Mouse (Mus musculus): ENCODE results near the gene Dnajb2. TPM values are rescaled to one million over a fixed set of nuclear protein-coding genes. Genes with fewer than 3 reads are reported as not detected.

The Dnajb2 gene
- polyA plus RNA-seq, 1 experiment = 23.8 TPM

GRCm38 (mm10) chr1:75248041-75248772, 12.0 kb downstream of the Dnajb2 start:
- Histone ChIP-seq H3K9ac (ENCODE audit: low read depth, poor library complexity, severe bottlenecking) (no peak overlapping the region), H3K9me3 (replicated peaks; ENCODE audit: control insufficient read depth, insufficient read depth, low read length, poor library complexity, severe bottlenecking) (no peaks in the 10 kb centered on the region), H3K27ac (ENCODE audit: insufficient read depth, low read length) (no peak overlapping the region), H3K4me3 (ENCODE audit: low read depth, low read length) (no peak overlapping the region), H3K27me3 (ENCODE audit: control insufficient read depth, insufficient read depth, low read length, poor library complexity, severe bottlenecking) (no peaks in the 10 kb centered on the region), H3K4me1 (ENCODE audit: control insufficient read depth, insufficient read depth, low read length) (peaks cover 4% of the 10 kb centered on the region), H3K36me3 (ENCODE audit: control insufficient read depth, insufficient read depth, low read length, poor library complexity, severe bottlenecking) (no peaks in the 10 kb centered on the region)
- TF ChIP-seq POLR2A (IDR thresholded peaks at IDR 0.05; ENCODE audit: insufficient read depth, low read length) = no peak
- no peak for TF ChIP-seq EP300 (IDR thresholded peaks at IDR 0.05; ENCODE audit: insufficient read depth, low read depth, low read length)
- TF ChIP-seq CTCF (IDR thresholded peaks at IDR 0.05; ENCODE audit: low read depth, low read length) = no peak

- TF ChIP-seq CTCF (IDR thresholded peaks at IDR 0.05; ENCODE audit: low read depth, low read length) = no peak
- no peak for TF ChIP-seq POLR2A (IDR thresholded peaks at IDR 0.05; ENCODE audit: insufficient read depth, low read length)
- 0 out of 2 replicates have a peak, but pooled peaks have one; percentile 23 for TF ChIP-seq EP300 (IDR thresholded peaks at IDR 0.05; ENCODE audit: insufficient read depth, low read depth, low read length)
- Histone ChIP-seq H3K36me3 (ENCODE audit: control insufficient read depth, insufficient read depth, low read length, poor library complexity, severe bottlenecking) (no peaks in the 10 kb centered on the region), H3K27ac (ENCODE audit: insufficient read depth, low read length) (no peak overlapping the region), H3K9me3 (replicated peaks; ENCODE audit: control insufficient read depth, insufficient read depth, low read length, poor library complexity, severe bottlenecking) (no peaks in the 10 kb centered on the region), H3K27me3 (ENCODE audit: control insufficient read depth, insufficient read depth, low read length, poor library complexity, severe bottlenecking) (no peaks in the 10 kb centered on the region), H3K4me1 (ENCODE audit: control insufficient read depth, insufficient read depth, low read length) (peaks cover 3% of the 10 kb centered on the region), H3K4me3 (ENCODE audit: low read depth, low read length) (no peak overlapping the region), H3K9ac (ENCODE audit: low read depth, poor library complexity, severe bottlenecking) (no peak overlapping the region)
Measured at GRCm38 (mm10) chr1:75250498-75250897, 14.3 kb downstream of the Dnajb2 start.

DNA sequence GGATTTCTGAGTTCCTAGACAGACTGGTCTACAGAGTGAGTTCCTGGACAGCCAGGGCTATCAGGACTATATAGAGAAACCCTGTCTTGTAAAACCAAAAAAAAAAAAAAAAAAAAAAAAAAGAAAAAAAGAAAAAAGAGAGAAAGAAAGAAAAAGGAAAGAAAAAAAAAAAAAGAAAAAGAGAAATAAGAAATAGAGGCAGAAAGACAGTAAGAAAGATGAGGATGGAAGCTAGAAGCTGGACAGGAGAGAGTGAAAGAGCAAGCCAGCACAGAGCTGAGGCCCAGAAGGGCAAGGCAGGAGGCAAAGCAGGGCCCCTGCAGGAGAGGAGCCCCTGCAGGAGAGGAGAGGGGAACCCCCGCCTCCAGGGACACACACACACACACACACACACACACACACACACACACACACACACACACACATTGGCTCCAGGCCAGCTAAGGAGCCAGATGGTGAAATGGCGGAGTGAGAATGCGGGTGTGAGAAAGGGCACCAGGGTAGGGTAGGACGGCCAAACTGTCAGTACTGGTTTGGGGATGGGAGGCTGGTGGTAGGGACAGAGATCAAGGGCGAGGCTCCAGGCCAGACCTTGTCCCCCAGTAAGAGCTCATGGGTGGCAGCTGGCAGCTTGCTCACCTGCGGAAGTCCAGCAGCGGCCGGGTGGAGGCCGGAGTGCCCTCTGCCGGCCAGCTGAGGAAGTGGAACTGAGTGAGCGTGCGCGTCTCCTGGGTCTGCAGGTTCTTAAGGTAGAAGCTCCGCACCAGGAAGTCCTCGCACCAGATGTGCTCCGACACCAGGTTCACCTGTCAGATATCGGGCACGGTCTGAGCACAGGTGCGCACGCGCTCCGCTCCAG, 15.1 kb downstream of the Dnajb2 start:
- Histone ChIP-seq H3K27ac (ENCODE audit: insufficient read depth, low read length) (no peak overlapping the region), H3K36me3 (ENCODE audit: control insufficient read depth, insufficient read depth, low read length, poor library complexity, severe bottlenecking) (no peaks in the 10 kb centered on the region), H3K9ac (ENCODE audit: low read depth, poor library complexity, severe bottlenecking) (no peak overlapping the region), H3K9me3 (replicated peaks; ENCODE audit: control insufficient read depth, insufficient read depth, low read length, poor library complexity, severe bottlenecking) (no peaks in the 10 kb centered on the region), H3K27me3 (ENCODE audit: control insufficient read depth, insufficient read depth, low read length, poor library complexity, severe bottlenecking) (no peaks in the 10 kb centered on the region), H3K4me1 (ENCODE audit: control insufficient read depth, insufficient read depth, low read length) (peaks cover 3% of the 10 kb centered on the region), H3K4me3 (ENCODE audit: low read depth, low read length) (peak overlapping the region; percentile 22; the same call in 1 of the 2 replicates)
- TF ChIP-seq EP300 (IDR thresholded peaks at IDR 0.05; ENCODE audit: insufficient read depth, low read depth, low read length) (no peak), POLR2A (IDR thresholded peaks at IDR 0.05; ENCODE audit: insufficient read depth, low read length) (no peak), CTCF (IDR thresholded peaks at IDR 0.05; ENCODE audit: low read depth, low read length) (peak; percentile 89)

DNA sequence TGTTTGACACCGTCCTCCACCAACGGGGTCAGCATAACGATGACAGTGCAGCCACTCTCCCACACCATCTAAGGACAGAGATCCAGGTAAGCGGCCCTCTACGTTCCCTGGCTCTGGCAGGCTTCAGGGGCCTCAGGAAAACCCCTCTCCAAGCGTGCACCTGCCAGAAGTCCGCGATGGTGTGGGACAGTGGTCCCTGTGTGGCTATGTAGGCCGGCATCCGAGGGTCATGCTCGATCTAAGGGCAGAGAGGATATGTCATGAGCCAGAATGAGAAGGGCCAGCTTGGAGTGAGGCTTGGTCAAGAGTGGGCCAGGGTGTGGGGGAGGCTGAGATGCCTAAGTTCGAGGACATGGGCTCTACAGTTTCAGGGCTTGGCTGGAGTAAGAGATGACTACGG, 16.1 kb downstream of the Dnajb2 start:
- no peaks in the 10 kb centered on the region for H3K9me3 ChIP-seq (replicated peaks; ENCODE audit: control insufficient read depth, insufficient read depth, low read length, poor library complexity, severe bottlenecking)
- no peaks in the 10 kb centered on the region for H3K36me3 ChIP-seq (ENCODE audit: control insufficient read depth, insufficient read depth, low read length, poor library complexity, severe bottlenecking)
- H3K9ac ChIP-seq (ENCODE audit: low read depth, poor library complexity, severe bottlenecking) = no peak overlapping the region
- no peaks in the 10 kb centered on the region for H3K27me3 ChIP-seq (ENCODE audit: control insufficient read depth, insufficient read depth, low read length, poor library complexity, severe bottlenecking)
- TF ChIP-seq CTCF (IDR thresholded peaks at IDR 0.05; ENCODE audit: low read depth, low read length) (no peak), POLR2A (IDR thresholded peaks at IDR 0.05; ENCODE audit: insufficient read depth, low read length) (no peak), EP300 (IDR thresholded peaks at IDR 0.05; ENCODE audit: insufficient read depth, low read depth, low read length) (no peak)
- peaks cover 3% of the 10 kb centered on the region for H3K4me1 ChIP-seq (ENCODE audit: control insufficient read depth, insufficient read depth, low read length)
- no peak overlapping the region for H3K27ac ChIP-seq (ENCODE audit: insufficient read depth, low read length)
- no peak overlapping the region for H3K4me3 ChIP-seq (ENCODE audit: low read depth, low read length)

DNA sequence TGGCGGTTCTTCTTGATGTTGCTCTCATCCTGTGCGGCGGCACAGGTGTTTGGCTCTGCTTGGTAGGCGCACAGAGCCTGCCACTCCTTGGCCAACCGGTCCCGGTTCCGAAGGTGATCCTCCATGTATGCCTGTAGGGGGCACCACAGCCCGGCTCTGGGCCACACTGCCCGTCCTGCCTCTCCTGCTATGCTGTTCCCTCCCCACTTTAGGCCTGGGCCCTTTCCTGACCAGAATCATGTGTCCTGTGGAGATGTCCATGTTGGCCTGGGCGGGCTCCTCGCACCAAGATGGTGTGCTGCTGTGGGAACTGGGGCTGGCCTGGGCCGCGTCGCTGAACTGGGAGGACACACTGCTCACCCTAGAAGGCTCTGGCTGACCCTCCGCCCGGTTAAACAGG, 16.8 kb downstream of the Dnajb2 start:
- Histone ChIP-seq H3K27me3 (ENCODE audit: control insufficient read depth, insufficient read depth, low read length, poor library complexity, severe bottlenecking) (no peaks in the 10 kb centered on the region), H3K36me3 (ENCODE audit: control insufficient read depth, insufficient read depth, low read length, poor library complexity, severe bottlenecking) (no peaks in the 10 kb centered on the region), H3K9me3 (replicated peaks; ENCODE audit: control insufficient read depth, insufficient read depth, low read length, poor library complexity, severe bottlenecking) (no peaks in the 10 kb centered on the region), H3K4me3 (ENCODE audit: low read depth, low read length) (peak overlapping the region; percentile 22), H3K9ac (ENCODE audit: low read depth, poor library complexity, severe bottlenecking) (peak overlapping the region; percentile 0; the same call in 1 of the 2 replicates), H3K4me1 (ENCODE audit: control insufficient read depth, insufficient read depth, low read length) (peaks cover 3% of the 10 kb centered on the region), H3K27ac (ENCODE audit: insufficient read depth, low read length) (no peak overlapping the region)
- TF ChIP-seq CTCF (IDR thresholded peaks at IDR 0.05; ENCODE audit: low read depth, low read length) (peak; percentile 80), EP300 (IDR thresholded peaks at IDR 0.05; ENCODE audit: insufficient read depth, low read depth, low read length) (no peak)
